Mouse (Mus musculus) frontal cortex, postnatal 25 days (tissue): ENCODE measurements around the gene Cmas.

Experiments used
- DNase-seq, 2 experiments: peaks; one replicate each; pipeline ENCODE4 v3.0.0; 2022; ENCODE audit warnings: low spot score in 2 of 2

Cmas gene

GRCm38 (mm10) chr6:142792241-142792968 is 35.9 kb downstream of the Cmas start:
- no peak for DNase-seq

- no peak for DNase-seq
Observed at GRCm38 (mm10) chr6:142793468-142793867, 37.0 kb downstream of the Cmas start.

- DNase-seq, result no peak
Observed at GRCm38 (mm10) chr6:142795087-142795486, 38.6 kb downstream of the Cmas start.

GRCm38 (mm10) chr6:142795655-142796441 is 39.4 kb downstream of the Cmas start:
- no peak for DNase-seq

- no peak for DNase-seq
Observed at GRCm38 (mm10) chr6:142797996-142798395, 41.5 kb downstream of the Cmas start.

- DNase-seq, result no peak
Observed at GRCm38 (mm10) chr6:142798837-142799236, 42.4 kb downstream of the Cmas start.

- no peak for DNase-seq
Observed at GRCm38 (mm10) chr6:142799704-142800374, 43.4 kb downstream of the Cmas start.

GRCm38 (mm10) chr6:142801687-142802086 is 45.2 kb downstream of the Cmas start:
- no peak for DNase-seq

GRCm38 (mm10) chr6:142802617-142803525 is 46.4 kb downstream of the Cmas start:
- no peak for DNase-seq

GRCm38 (mm10) chr6:142804402-142804801 is 47.9 kb downstream of the Cmas start, which contains the start of gene Sult6b2:
Sult6b2 (minus strand) TSS chr6:142804502.
- DNase-seq, result no peak

GRCm38 (mm10) chr6:142806326-142806725 is 49.8 kb downstream of the Cmas start:
- no peak for DNase-seq

- no peak for DNase-seq
Observed at GRCm38 (mm10) chr6:142809373-142810098, 53.0 kb downstream of the Cmas start.

- no peak for DNase-seq
Observed at GRCm38 (mm10) chr6:142810239-142810638, 53.8 kb downstream of the Cmas start.

GRCm38 (mm10) chr6:142812969-142813368 is 56.5 kb downstream of the Cmas start:
- no peak for DNase-seq

- DNase-seq, result no peak
Observed at GRCm38 (mm10) chr6:142814011-142814410, 57.5 kb downstream of the Cmas start.

GRCm38 (mm10) chr6:142814495-142814921 is 58.0 kb downstream of the Cmas start:
- DNase-seq, result peak; percentile 81 to 87

- DNase-seq, result no peak
Observed at GRCm38 (mm10) chr6:142815513-142815912, 59.0 kb downstream of the Cmas start.

GRCm38 (mm10) chr6:142818306-142818705 is 61.8 kb downstream of the Cmas start:
- no peak for DNase-seq

- no peak for DNase-seq
Observed at GRCm38 (mm10) chr6:142823008-142823787, 66.7 kb downstream of the Cmas start.
